Mouse (Mus musculus) frontal cortex, postnatal 25 days (tissue): ENCODE measurements around the gene Orm2.

Experiments used
- DNase-seq, 2 experiments: peaks; one replicate each; pipeline ENCODE4 v3.0.0; 2022; ENCODE audit warnings: low spot score in 2 of 2

The Orm2 gene

DNA sequence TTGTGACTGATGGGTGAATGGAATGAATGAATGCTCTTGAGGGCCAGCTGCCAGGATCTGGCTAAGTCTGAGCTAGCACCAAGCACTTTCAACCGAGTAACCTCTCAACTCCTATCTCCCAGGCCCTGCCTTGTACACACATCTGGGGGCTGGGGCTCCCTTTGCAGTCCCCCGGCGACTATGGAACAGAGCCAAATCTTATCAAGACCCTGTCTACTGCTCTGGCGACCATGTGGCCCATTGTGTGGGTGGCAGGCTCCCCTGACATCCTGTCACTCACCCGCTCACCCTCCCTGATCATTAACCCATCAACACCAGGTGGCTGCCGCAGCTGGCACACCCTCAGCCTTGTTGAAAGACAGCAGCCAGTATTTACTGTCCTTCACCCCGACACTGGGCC lies 42.8 kb downstream of the Orm2 start:
- no peak for DNase-seq

DNA sequence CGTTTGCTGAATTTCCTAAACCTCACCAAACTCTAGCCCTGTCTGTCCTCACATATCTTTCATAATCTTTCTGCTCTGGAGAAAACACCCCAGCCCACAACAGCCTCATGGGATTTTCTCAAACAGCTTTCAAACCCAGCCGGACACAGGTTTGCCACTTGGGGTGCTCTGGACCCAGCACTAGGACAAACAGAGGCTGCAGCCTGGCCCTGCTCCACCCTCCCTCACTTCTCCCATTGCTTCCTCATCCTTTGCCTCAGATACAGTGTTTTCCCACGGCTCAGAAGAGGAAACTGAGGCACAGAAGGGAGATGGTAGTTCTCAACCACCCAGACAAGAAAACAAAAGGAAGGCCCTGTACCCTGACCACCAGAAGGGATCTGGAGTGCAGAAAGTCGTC lies 43.4 kb downstream of the Orm2 start:
- no peak for DNase-seq

DNA sequence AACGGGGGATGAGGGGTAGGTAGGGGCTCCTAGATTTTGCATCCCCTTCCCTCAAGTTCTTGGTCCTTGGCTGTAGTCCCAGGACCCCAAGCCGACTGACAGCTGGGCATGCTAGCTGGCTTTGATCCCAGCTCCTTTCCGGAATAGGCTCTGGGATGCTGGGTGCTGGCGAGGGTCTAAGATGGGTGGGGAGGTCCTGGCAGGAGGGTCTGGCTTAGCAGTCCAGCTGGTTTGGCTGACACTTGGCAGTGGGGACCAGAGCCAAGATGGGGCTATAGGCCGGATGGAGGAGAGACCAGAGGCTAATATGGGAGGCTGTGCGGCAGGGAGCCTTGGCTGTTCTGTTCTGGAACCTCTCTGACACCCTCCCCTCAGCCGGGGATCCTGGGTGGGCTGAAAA lies 46.0 kb downstream of the Orm2 start:
- DNase-seq, result no peak

DNA sequence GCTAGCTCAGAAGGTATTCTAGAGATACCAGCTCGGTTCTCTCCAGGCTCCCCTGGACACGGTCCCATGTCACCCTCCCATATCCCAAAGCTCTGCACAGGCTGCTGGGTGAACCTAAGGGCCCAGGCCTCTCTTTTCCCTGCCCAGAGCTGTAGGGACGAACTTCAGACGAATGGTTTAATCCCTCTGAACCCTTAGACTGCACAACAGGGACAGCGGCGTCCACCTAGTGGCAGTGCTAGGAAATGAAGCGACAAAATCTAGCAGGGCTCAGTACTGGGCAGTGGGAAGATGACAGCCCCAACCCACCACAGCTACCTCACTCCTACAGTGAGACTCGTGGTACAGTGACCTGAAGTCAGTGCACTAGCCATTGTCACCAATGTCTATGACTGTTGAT lies 46.4 kb downstream of the Orm2 start:
- peak; percentile 35 to 41 for DNase-seq

DNA sequence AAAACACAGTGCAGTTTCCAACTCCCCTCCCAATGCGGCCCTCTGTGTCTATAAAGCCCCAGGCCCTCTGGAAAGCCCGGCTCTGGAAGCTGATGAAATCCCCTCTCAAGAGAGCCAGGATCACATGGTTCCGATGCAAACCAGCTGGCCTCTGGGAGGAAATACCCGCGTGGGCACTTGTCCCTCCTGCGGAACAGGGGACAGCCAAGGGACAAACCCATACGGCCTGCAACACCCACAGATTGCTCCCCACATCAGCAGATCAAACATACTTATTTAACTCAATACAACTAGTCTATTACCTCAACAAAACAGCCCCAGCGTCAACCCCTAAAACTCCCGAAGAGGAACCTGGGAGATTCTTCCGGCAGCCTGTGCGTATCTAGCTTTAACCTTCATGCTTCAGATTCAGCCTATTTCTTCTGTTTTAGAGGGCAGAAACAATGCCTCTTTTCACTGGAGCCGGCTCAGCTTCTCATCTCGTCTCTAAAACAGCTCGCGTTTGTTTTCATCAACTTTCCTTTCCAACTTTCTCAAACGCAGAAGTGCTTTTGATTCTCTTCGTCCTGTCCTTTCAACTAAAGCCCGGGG lies 47.2 kb downstream of the Orm2 start:
- DNase-seq, result no peak

DNA sequence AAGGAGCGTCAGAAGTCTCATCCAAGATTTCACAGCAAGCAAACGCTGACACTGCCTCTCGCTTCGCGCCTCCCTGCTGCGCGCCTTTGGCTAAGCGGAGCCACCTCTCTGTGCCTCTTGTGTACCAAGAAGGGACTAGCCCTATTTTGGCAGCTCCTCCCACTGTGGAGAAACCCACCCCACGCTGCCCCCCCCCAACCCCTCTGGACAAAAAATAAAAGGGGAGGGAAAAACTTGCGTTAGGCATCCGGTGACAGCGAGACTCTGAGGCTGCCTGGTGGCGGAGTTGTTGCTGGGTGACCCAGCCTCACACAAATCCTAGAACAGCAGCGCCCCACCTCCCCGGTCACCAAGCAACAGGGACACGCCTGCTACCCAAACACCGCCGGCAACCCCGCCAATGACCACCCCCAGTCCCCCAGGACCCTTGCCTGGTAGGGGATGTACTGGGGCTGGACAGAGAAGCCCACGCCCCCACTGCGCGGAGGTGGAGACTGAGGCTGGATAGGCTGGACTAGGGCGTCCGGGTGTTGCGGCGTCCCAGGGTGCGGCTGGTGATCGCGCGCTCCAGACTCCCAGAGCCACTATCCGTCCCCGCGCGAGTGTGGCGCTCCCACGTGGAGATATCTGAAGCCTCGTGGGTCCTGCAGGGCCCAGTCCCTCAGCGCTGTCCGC lies 47.8 kb downstream of the Orm2 start:
- DNase-seq, result peak in 1 of 2 experiments; percentile 17

DNA sequence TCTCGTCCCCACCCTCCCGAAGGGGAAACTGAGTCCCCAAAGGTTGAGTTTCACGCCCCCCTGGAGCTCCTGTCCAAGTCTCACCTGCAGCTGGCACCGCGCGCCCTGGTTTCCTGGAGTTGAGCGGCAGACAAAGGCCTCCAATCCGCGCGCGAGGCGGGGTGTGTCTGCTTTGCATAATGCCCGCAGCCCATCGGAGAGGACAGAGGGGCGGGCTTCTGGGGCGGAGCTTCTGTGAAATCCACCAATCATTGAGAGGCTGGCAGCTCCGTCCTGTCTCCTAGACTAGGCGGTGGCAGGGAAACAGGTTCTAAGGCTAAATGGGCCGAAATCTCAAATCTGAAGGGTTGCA lies 48.3 kb downstream of the Orm2 start:
- DNase-seq, result peak; percentile 78 to 84

DNA sequence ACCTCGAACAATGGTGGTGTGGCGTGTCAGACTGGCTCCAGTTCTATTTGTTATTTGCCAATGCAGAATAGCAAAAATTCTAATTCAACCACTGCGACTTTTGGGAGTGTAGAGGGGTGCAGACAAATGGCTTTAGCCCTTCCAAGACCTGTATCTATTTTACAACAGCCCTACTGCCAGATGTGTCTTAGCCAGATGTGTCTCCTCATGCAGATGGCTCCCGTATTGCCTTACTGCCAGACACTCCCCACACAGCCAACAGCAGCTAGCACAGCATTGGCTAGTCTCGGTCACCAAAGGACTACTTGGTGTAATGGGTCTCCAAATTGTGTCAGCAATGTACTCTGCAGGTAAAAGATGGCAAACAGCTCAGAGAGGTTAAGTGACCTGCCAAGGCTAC lies 49.0 kb downstream of the Orm2 start:
- no peak for DNase-seq

DNA sequence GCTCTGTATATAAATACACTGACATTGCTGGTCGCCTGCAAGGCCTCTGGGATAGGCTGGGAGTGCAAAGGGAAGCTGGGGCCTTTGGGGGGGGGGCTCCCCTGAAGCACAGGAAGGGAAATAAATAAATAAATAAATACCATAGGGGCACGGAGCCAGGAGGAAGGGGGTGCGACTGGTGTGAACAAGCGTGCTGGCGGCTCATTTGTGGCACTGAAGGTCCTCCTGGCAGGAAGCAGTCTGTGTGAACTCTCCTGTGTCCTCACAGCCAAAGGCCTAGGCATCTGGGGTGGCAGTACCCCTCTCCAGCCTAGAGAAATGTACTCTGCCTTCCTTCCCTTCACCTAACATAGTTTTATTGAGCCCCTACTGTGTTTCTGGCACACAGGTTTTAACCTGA lies 52.7 kb downstream of the Orm2 start:
- DNase-seq, result no peak
